Mouse (Mus musculus) left cerebral cortex, adult 6 months (tissue): ENCODE data around the gene Ube2u. TPM values are rescaled to one million over a fixed set of nuclear protein-coding genes. Genes with fewer than 3 reads are reported as not detected.

Source experiments
- long read RNA-seq, 2 experiments: library from polyadenylated mRNA; unstranded; transcript quantifications; one replicate each; pipeline ENCODE4 v2.0.0; 2019 to 2020
- polyA plus RNA-seq: library from polyadenylated mRNA; unstranded; fragments of <200 nt; fragmentation: Nextera tagmentation; gene quantifications from 2 replicates; pipeline ENCODE4 v1.2.3, GENCODE M21; 2021

Gene Ube2u
- polyA plus RNA-seq = not detected in 2 replicates
- long read RNA-seq, experiment 1 = 0 reads
- long read RNA-seq, experiment 2 = 0 reads

GRCm38 (mm10) chr4:100478592-100479321, at the start of gene Ube2u:
TSS of gene Ube2u (plus strand) at chr4:100478849.

